Mouse (Mus musculus) right cerebral cortex, postnatal 25 days (tissue): ENCODE measurements around the gene Gpr3.

Experiments used
- DNase-seq: peaks from one replicate; pipeline ENCODE4 v3.0.0; 2022

Gene Gpr3

DNA sequence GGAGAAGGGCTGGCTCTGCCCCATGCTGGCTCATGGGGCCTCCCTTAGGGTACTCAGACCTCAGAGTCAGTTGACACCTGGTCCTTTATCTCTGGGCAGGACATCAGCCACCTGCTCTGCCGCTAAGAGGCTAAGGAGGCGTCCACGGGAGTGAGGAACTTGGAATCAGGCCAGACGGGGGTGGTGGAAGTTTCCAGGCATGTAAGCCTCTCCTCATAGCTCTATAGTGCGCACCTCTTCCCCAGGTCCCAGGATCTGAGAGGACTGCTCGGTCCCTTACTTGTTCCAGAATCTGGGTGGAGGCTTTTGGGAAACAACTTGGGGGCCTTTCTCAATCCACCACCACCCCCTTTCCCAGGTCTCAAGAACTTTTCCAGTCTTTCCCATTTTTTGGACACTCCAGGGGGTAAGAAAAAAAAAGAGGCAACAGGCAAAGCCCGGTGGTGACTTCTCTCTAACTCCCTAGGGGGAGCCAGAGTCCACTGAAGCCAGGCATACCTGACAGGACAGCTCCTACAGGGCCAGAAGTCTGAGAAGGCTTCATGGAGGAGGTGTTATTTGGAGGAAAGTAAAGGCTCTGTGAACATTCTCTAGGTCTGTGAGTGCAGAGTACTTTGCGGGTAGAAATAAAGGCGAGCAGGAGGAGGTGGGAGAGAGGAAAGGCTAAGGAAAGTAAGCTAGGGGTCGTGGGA is 21.1 kb upstream of the Gpr3 start:
- DNase-seq = no peak

DNA sequence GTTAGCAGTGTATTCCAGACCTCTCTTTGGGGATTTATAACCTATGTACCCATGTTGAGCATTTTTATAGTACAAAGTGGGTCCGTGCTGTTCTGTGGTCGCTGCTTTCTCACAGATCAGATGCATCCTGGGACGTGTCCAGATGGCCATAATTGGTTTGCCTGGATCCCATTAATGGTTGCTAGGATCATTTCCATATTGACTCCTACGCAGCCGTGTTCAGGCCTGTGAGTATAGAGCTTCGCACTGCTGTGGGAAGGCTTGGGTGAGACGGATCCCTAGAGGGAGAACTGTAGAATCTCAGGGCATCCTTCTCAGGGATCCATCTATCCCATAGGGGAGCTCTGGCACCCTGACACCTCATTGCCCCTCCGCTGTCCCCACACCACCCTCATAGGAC is 17.2 kb upstream of the Gpr3 start:
- no peak for DNase-seq

DNA sequence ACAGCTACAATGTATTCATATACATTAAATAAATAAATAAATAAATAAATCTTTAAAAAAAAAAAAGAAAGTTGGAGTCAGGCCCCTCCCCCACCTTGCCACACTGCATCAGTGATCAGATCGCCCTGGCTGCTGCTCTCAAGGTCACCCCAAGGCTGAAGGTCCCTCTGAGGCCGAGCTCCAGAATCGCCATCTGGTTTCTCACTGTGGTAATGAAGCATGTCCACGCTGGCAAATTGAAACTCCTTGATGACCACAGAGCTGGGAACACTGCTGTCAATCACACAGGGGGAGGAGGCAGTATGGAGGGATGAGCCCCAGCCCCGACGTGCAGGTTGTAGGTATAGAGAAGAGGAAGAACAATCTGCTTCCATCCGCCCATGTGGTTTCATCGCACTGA is 15.3 kb upstream of the Gpr3 start:
- no peak for DNase-seq

DNA sequence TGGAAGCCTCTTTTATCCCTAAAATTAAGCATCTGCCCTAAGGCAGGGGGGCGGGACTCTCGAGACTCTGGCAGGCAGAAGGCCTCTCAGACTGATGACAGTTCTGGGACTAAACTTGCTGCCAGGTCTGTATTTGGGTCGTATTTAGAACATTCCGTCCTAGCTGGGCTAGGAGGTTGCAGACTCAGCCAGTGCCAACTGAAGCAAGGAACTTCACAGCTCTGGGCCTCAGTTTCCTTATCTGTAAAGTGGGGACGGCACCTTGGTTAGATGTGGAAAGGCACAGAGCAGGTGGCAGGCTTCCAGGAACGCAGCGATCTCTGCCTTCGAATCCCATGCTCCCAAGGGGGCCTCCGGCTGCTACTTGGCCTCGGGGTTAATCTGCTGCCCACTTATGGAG is 13.7 kb upstream of the Gpr3 start:
- no peak for DNase-seq

GRCm38 (mm10) chr4:133223875-133224274 is 11.5 kb upstream of the Gpr3 start:
- no peak for DNase-seq

- no peak for DNase-seq
These were observed 9.4 kb upstream of the Gpr3 start for GRCm38 (mm10) chr4:133221701-133222100.

DNA sequence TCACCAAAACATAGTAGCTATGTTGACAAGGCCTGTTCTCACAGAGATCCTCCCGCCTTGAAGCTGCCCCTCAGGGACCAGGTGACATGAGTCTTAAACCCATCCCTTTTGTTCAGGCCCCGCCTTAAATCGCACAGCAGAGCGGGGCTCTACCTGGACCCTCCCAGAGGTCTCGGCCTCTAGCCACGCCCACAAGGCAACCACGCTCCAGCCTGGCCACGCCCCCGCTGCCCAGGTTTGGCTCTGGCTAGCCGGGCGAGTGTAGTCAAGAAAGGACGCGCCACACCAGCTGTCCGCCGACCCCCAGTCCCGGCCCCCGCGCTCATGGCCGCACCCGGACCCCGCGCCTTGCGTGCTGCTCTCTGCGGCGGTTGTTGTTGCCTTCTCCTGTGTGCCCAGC is 8.3 kb upstream of the Gpr3 start:
- no peak for DNase-seq

DNA sequence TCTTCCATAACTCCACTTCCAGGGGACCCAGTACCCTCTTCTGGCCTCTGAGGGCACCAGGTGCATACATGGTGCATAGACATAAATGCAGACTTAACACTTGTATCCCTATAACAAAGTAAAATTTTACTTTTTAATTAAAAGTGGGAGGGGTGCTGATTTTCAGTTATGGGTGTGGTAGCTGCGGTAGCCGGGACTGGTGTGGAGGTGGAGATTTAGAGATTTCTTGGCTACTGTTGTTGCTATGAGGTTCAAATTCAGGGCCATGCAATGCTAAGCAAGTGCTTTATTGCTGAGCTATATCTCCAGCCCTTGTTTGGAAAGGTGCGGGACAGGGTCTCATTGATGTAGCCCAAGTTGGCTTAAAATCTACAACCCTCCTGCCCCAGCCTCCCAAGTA is 6.4 kb upstream of the Gpr3 start:
- DNase-seq = no peak

DNA sequence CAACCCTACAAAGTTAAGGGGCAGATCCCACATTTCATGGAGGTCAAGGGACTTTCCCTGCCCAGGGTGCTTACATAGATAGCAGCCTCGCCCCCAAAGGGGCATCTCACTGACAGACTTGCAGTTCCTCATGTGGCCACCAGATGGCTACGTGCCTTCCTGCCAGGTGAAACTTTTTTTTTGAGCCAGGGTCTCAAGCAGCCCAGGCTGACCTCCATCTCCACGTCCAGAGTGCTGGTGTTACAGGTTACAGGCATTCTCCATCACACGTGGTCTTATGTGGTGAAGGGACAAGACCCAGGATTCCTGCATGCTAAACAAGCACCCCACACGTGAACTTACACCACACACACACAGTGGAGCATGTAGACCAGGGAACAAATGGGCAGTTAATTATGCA is 5.3 kb upstream of the Gpr3 start:
- DNase-seq = no peak

- DNase-seq = no peak
These were observed 1.3 kb upstream of the Gpr3 start for GRCm38 (mm10) chr4:133213661-133214060.

DNA sequence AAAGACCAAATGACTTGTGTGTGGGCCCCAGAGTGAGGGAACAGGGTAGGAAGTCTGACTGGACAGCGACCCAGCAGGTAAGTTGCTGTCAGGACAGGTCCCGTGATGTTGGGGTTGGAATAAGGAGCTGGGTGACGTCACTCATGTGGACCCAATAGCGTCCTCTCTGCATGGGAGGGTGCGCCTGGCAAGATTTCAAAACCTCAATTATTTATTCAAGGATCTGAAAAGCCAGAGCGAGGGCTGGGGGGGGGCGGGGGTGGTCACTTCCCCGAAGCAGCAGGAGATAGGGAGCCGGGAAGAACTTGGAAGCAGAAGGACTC is 893 bp upstream of the Gpr3 start:
- DNase-seq = no peak

DNA sequence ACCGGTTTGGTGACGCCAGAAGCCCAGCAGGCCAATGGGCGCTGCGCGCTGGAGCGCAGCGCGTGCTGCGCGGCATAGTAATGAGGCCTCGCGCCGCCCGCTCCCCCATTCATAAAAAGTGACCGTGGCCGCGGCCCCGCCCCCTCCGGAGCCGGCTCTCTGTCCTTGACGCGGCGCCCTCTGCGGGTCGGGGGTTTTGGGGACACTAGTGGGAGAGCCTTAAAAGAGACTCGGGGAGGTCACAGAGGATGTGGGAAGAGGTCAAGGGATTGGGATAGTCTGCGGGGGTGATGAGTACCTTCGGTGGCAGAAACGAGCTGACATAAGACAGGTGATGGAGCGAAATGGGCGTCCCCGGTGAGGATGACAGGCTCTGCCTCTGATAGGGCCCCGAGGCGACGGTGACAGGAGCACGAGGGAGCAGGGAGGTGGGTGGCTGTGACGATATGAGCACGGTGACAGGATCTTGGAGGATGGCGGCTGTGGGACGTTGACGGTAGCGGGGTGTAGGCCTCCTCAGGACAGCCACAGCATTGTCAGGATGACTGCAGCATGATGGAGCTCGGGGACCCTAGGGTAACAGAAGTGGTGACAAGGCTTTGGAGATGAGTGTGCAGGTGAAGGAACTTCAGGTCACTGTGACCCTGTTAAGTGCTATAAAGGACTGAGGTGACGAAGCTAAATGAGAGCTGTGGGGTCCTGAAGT is 379 bp upstream of the Gpr3 start:
- peak; percentile 86 for DNase-seq

- DNase-seq = no peak
These were observed 1.4 kb downstream of the Gpr3 start for GRCm38 (mm10) chr4:133210788-133211390.

DNA sequence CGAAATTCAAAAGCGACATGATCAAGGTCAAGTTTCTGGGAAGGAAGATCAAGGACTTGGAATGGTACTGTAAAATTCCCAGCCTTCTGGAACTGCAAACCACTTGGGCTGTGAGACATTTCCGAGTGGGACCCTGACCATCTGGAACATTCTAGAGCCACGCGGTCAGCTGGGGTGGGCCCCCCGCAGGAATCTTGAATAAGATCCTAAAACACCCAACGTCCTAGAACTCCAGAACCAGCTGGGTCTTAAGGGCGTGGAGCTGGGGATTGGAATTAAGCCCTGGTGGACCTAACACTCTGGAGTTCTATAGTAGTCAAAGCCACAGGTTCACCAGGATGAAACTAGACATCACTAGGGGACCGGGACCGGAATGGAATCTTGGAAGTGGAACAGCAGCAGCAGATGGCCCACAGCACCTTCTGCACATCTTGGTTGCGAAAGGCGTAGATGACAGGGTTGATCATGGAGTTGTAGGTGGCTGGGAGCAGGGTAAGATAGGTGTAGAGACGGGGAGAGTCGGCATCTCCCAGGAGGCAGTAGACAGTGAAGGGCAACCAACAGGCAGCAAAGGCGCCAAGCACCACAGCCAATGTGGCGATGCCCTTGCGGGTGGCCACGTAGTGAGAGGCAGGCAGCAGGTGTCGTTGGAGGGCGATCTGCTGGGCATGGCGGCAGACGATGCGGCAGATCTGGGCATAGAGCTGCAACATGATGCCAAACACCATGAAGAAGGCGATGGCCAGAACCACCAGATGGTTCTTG is 2.1 kb downstream of the Gpr3 start:
- DNase-seq = no peak

- DNase-seq = peak; percentile 52
These were observed 3.0 kb downstream of the Gpr3 start for GRCm38 (mm10) chr4:133209366-133209765.

DNA sequence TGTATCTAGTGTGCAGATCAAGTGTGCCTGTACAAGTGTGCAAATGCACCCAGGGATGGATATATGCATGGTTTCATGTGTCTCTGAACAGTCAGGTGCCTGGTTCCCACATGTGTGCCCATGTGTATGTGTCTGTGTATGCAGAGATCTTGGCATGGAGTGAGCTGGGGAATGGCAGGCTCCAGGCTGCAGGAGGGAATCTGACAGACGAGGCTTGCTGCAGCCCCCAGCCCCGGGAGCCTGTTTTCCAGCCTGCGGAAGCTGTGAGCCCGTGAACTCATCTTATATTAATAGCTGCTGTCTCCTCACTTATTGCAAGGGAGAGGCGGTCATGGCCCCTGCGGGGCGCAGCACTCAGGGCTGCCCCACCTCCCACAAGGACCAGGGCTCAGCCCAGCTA is 8.0 kb downstream of the Gpr3 start:
- no peak for DNase-seq

- no peak for DNase-seq
These were observed 8.7 kb downstream of the Gpr3 start for GRCm38 (mm10) chr4:133203591-133203990.

DNA sequence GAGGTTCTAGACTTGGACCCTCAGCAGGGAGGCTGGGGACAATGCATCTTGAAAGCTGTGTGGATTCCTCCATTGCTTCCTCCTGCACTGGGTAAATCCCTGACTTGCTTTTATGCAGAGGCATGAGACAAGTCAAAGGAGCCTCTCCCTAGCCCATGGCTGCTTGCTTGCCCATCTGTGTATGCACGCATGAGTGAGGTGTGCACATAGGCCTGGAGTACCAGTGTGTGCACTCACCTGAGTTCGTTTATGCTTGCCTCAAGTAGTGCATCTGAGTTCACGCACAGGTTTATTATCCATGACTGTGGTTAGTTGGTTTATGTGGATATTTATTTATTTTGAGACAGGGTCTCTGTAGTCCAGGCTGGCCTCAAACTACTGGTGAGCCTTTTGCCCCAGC is 10.1 kb downstream of the Gpr3 start:
- DNase-seq = no peak

DNA sequence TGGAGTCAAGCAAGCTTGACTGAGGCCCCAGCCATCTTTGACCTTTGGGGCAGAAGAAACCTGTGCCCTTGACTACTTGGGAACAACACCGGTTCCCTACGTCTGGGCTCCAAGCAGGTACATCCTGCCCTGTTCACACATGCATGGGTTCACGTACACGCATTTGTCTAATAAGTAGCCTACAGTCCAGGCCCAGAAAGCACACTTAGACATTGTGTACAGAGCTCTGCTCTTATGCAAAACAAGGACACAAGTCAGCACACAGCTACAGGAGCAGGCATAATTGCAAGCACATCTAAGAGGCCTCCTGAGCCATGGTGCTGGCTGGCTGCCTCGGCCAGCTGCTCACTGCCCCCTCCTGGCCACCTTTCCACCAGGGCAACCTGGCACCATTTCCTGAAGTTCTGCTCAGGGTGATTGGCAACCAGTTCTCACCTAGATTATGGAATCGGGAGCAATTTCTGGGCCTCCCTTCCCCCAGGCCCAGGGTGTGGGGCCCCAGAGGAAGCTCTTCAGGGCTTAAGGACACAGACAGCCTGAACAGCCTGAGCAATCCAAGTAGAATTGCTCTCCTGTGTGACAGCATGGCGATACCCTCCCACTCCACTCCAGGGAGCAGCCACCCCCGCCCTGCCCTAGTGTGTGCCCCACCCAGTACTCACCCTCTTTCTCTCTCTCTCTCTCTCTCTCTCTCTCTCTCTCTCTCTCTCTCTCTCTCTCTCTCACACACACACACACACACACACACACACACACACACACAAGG is 11.1 kb downstream of the Gpr3 start:
- DNase-seq = no peak

DNA sequence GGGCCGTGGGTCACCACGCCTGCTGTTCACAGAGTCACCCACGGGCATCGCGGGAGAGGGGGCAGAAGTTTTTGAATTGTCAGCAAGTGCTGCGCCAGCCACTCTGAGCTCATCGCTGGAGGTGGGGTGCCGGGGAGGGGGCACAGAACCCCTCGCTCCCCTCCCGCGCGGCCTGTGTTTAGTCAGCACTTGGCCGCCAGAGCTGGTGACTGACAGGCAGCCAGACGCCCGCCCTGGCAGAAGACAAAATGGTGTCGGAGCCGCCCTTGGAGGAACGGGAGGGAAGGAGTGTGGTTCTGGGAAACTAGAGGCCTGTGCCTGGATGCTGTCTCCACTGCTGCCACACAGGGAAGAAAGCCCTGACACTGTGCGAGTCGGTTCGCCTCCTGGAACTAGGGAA is 12.0 kb downstream of the Gpr3 start:
- peak; percentile 60 for DNase-seq

DNA sequence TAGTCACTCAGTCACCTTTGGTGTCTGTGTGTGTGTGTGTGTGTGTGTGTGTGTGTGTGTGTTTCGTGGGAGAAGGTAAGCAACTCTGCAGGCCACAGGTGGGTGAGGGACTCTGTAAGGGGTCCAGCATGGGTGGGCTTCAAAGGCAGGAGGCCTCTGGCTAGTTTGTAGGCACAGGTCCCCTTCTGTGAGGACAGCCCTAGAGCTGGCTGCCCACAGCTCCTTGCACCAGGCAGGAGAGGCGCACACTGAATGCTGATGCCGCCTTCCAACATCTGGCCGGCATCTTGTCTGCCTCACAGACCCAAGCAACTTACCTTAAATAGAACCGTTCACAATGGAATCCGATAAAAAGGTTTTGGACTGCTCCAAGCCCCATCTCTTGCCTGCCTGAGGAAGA is 12.6 kb downstream of the Gpr3 start:
- DNase-seq = no peak

GRCm38 (mm10) chr4:133198337-133199180 is 13.8 kb downstream of the Gpr3 start:
- DNase-seq = no peak
